Mouse (Mus musculus): ENCODE data around the gene 2410141K09Rik.
"Not testable (repeated sequence)": the region's sequence is repeated elsewhere in the genome, so short reads cannot be mapped to it uniquely, and the experiment has no call there.

2410141K09Rik gene

DNA sequence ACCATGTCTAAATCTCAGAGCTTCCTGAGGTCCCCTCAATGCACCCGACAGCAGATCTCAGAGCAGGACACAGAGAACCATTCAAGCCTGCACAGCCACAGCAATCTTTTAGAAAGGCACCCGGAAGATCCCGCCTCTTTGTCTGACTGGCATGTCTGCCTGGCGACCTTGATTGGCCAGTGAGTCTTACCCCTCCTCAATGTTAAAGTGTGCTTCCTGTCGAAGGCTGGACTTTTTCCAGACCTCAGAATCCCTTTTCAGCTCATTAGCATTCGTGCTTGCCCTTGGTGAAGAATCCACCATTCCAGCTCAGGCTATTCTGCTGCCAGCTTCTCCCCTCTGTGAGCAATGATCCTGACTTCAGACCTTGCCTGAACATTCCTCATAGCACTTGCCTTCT lies at the start of gene 2410141K09Rik:
Gene 2410141K09Rik, minus strand, starts transcription at position 101 of the 400 bp plus-strand sequence.
- DNase-seq: not testable (repeated sequence)

DNA sequence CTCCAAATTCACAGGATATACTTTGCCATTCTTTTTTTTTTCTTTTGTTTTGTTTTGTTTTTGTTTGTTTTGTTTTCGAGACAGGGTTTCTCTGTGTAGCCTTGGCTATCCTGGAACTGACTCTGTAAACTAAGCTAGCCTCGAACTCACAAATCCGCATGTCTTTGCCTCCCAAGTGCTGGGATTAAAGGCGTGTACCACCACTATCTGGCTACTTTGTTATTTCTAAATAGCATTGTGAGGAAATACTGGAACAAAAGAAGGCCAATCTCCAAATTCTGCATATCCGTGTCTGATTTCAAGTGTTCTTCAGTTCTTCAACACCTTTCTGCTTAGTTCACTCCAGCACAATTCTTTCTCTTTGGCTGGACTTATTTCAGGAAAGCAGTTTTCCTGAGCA lies 14.1 kb downstream of the 2410141K09Rik start:
- not testable (repeated sequence) for DNase-seq

DNA sequence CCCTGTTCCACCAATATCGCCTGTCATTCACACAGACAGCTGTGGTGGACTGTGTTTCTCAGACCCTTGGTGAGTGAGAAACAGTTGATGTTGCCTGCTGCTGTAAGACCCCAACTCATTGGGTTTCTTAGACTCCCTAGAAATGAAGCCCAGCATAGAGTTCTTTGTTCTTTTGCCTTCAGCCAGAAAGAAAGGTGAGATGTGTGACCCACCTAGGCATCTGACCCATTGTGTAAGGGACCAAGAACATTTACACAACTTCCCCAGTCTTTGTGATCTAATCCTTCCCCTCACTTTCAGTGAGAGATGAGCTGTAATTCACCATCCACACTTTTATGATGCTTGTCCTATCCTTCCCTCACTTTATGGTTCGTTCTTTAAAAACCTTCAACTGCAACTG lies 26.0 kb downstream of the 2410141K09Rik start:
- DNase-seq: not testable (repeated sequence)

Data from lung, postnatal 10 days (tissue).